Mouse (Mus musculus) ES-Bruce4 (cell line): ENCODE measurements around the gene Arfip1. TPM values are rescaled to one million over a fixed set of nuclear protein-coding genes. Genes with fewer than 3 reads are reported as not detected.

Experiments used
- H3K27ac ChIP-seq: 2 replicates; pipeline ENCODE4 v1.5.1; 2012; ENCODE audit warnings: low read length, inconsistent platforms; ENCODE audit not compliant: insufficient read depth
- H3K27me3 ChIP-seq: 2 replicates; pipeline ENCODE4 v1.6.1; 2012; ENCODE audit warnings: mild to moderate bottlenecking, low read length, inconsistent platforms; ENCODE audit not compliant: control insufficient read depth, poor library complexity, insufficient read depth, severe bottlenecking
- H3K36me3 ChIP-seq: 2 replicates; pipeline ENCODE4 v1.6.1; 2012; ENCODE audit warnings: inconsistent platforms, mild to moderate bottlenecking, low read length, moderate library complexity; ENCODE audit not compliant: control insufficient read depth, poor library complexity, insufficient read depth, severe bottlenecking
- H3K4me1 ChIP-seq: one replicate; pipeline ENCODE4 v1.8.1; 2011; ENCODE audit warnings: low read length; ENCODE audit not compliant: control insufficient read depth, insufficient read depth
- H3K4me3 ChIP-seq: 2 replicates; pipeline ENCODE4 v1.5.1; 2011; ENCODE audit warnings: low read depth, mild to moderate bottlenecking, low read length
- H3K9ac ChIP-seq: 2 replicates; pipeline ENCODE4 v1.6.1; 2012; ENCODE audit warnings: low read depth, mild to moderate bottlenecking, inconsistent platforms; ENCODE audit not compliant: poor library complexity, severe bottlenecking
- H3K9me3 ChIP-seq: replicated peaks from 2 replicates; pipeline ENCODE4 v1.6.1; 2012; ENCODE audit warnings: mild to moderate bottlenecking, low read length, inconsistent platforms; ENCODE audit not compliant: control insufficient read depth, poor library complexity, insufficient read depth, severe bottlenecking
- CTCF ChIP-seq: IDR thresholded peaks from one replicate; pipeline ENCODE4 v1.8.1; 2011; ENCODE audit warnings: low read depth, low read length
- EP300 ChIP-seq: IDR thresholded peaks from 2 replicates; pipeline ENCODE4 v1.6.1; 2011; ENCODE audit warnings: low read depth, low read length; ENCODE audit not compliant: insufficient read depth
- POLR2A ChIP-seq: IDR thresholded peaks from one replicate; pipeline ENCODE4 v1.8.1; 2011; ENCODE audit warnings: low read length; ENCODE audit not compliant: insufficient read depth
- polyA plus RNA-seq: library from polyadenylated mRNA; stranded (reverse); fragments of >200 nt; gene quantifications from 2 replicates; pipeline ENCODE4 v1.2.4, GENCODE M21; 2011; ENCODE audit warnings: low read depth; ENCODE audit not compliant: missing spikeins, insufficient read depth, insufficient read length

The Arfip1 gene
- 32.9 and 34.4 TPM in 2 replicates for polyA plus RNA-seq

DNA sequence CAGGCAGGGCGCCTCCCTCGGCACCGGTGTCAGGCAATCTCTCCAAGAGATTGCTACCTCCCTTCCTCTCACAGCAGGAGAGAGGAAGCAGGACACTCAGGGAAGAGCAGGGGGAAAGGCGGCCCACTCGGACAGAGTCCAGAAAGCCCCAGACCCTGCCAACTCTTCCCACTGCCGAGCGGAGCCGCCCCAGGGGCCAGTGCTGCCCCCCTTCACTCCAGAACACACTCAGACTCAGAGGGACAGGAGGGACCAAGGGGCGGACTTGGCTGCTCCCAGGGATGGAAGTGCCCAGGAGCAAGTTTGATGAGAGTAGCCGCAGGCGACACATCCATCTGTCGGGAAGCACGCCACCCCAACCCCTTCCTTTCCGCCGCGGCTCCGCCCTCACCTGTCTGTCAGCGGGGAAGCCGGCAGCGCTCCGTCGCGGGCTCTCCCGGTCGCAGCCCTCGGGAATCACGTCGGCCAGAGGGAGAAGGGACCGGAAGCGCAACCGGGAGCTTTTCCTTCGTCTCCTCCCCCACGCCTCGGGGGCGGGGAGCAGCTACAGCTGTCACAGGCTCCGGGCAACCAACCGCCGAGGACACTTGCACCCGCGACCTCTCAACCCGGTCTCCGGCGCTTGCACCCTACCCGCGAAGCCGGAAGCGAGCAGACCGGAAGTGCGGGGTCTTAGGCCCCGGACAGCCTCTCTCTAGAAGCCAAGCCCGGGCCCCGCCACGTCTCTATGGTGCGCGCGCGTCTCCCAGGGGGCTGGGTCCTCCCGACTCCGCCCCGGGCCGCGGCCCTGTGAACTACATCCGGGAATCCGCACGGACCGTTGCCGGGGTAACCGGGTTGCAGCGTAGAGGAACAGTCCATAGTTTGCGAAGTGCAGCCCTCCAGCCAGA is at the start of gene Arfip1:
Arfip1 (minus strand) TSS at position 603 of the 890 bp plus-strand sequence.
- TF ChIP-seq POLR2A, result peak; percentile 15
- no peak for TF ChIP-seq EP300
- H3K4me3 ChIP-seq, result peak within 1 kb of the TSS; percentile 98
- H3K27ac ChIP-seq, result peak within 1 kb of the TSS; percentile 12; the same call in 1 of the 2 replicates
- peak within 1 kb of the TSS; percentile 48 for H3K9ac ChIP-seq
- no peaks in the 10 kb centered on the region for H3K36me3 ChIP-seq
- H3K9me3 ChIP-seq, result no peaks in the 10 kb centered on the region
- H3K27me3 ChIP-seq, result no peaks in the 10 kb centered on the region
- H3K4me1 ChIP-seq, result no peaks in the 10 kb centered on the region

DNA sequence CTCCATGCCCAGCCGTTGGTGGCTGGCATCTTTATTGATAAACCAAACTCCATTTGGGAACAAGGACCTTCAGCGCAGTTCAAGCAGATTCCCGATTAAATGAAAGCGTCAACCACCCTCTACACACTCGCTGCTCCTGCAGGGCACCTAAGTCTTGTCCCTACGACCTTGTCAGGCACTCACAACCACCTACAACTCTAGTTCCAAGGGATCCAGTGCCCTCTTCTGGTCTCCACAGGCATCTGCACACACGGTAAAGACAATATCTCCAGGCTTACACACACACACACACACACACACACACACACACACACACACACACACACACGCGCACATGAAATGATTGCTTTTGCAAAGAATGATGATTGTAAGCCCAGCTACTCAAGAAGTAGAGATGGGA is 49.2 kb upstream of the Arfip1 start:
- H3K27me3 ChIP-seq, result no peaks in the 10 kb centered on the region
- H3K9me3 ChIP-seq, result no peaks in the 10 kb centered on the region
- TF ChIP-seq EP300, result no peak
- no peaks in the 10 kb centered on the region for H3K36me3 ChIP-seq
- no peak overlapping the region for H3K27ac ChIP-seq
- H3K4me3 ChIP-seq, result no peak overlapping the region
- no peak overlapping the region for H3K9ac ChIP-seq
- H3K4me1 ChIP-seq, result peaks cover 1% of the 10 kb centered on the region

DNA sequence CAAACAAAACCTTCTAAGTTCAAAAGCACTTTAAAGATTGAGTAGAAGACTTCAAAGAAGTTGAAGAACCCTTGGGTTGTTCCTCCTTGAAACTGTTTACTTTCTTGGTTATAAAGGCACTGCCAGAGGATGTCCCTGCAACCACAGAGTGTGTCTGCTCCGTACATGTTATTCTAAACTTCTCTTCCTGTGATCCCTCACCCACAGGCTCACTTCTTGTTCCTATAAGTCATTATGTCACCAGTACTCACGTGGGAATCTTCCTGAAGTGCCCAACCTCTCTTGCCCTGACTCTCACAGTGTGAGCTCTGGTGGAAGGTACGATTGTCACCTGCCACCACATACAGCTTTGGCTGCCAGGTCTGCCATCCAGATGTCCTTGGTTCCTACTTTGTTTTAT is 39.6 kb upstream of the Arfip1 start:
- H3K27ac ChIP-seq, result no peak overlapping the region
- no peak overlapping the region for H3K9ac ChIP-seq
- TF ChIP-seq EP300, result no peak
- no peak for TF ChIP-seq CTCF
- no peak for TF ChIP-seq POLR2A
- no peaks in the 10 kb centered on the region for H3K36me3 ChIP-seq
- no peak overlapping the region for H3K4me3 ChIP-seq
- H3K9me3 ChIP-seq, result no peaks in the 10 kb centered on the region
- no peaks in the 10 kb centered on the region for H3K27me3 ChIP-seq
- H3K4me1 ChIP-seq, result no peaks in the 10 kb centered on the region

DNA sequence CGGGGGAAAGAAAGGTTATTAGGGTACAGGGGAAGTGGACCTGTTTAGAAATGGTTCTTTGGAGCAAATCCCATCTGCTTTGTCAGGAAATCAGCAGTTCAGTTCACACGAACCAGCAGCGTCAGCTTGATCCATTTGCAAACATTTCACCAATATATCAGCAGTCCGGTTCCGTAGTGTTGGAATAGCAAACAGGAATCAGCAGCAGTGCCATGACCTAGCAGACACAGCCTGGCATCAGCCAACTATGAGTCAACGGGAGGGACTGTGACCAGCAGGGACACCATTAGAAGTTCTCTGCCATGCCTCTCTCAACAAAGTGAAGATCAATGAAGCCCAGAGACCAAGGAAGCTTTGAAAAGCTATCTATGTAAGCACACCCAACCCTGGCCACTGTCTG is 37.3 kb upstream of the Arfip1 start:
- H3K9me3 ChIP-seq, result no peaks in the 10 kb centered on the region
- no peak overlapping the region for H3K9ac ChIP-seq
- H3K4me1 ChIP-seq, result no peaks in the 10 kb centered on the region
- H3K4me3 ChIP-seq, result no peak overlapping the region
- no peaks in the 10 kb centered on the region for H3K27me3 ChIP-seq
- no peak overlapping the region for H3K27ac ChIP-seq
- no peak for TF ChIP-seq EP300
- no peak for TF ChIP-seq CTCF
- no peak for TF ChIP-seq POLR2A
- H3K36me3 ChIP-seq, result no peaks in the 10 kb centered on the region

DNA sequence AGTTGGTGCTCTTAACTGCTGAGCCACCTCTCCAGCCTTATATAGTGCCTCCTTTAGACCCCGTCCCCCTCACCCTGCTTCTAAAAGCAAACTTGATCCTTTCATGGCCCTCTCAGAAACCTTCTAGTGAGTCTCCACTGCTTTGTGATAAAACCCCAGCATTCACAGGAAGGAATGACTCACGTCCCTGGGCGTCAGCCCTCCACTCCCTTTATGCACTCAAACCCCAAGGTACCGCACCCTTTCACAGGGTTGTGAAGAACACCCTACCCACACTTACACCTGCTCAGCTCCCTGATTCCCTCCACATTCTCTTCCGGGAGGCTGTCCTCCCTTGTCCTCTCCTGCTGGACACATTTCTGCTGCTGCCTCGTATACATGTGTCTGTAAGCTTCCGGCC is 36.6 kb upstream of the Arfip1 start:
- Histone ChIP-seq H3K4me3 (no peak overlapping the region), H3K4me1 (no peaks in the 10 kb centered on the region), H3K9ac (no peak overlapping the region), H3K27ac (no peak overlapping the region), H3K36me3 (no peaks in the 10 kb centered on the region), H3K27me3 (no peaks in the 10 kb centered on the region), H3K9me3 (no peaks in the 10 kb centered on the region)
- TF ChIP-seq CTCF, result no peak
- no peak for TF ChIP-seq POLR2A
- no peak for TF ChIP-seq EP300

DNA sequence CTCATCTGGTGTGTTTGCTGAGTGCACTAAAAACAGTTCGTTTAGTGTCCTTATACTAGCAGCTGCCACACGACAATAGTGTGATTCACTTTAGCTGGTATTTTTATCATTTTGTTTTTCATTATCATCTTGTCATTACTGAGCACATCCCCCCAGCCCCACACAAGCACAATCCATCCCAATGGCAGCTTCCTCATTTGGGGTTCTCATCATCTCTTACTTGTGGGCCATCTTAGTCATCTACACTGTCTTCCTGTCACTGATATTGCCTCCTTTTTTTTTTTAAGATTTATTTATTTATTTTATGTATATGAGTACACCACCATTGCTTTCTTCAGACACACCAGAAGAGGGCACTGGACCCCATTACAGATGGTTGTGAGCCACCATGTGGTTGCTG is 36.2 kb upstream of the Arfip1 start:
- Histone ChIP-seq H3K4me3 (no peak overlapping the region), H3K36me3 (no peaks in the 10 kb centered on the region), H3K27ac (no peak overlapping the region), H3K9ac (no peak overlapping the region), H3K9me3 (no peaks in the 10 kb centered on the region), H3K4me1 (no peaks in the 10 kb centered on the region), H3K27me3 (no peaks in the 10 kb centered on the region)
- no peak for TF ChIP-seq POLR2A
- no peak for TF ChIP-seq EP300
- TF ChIP-seq CTCF, result no peak
